Comparison of ENCODE assay signal across 9 mouse cellular contexts in the genomic region with DNA sequence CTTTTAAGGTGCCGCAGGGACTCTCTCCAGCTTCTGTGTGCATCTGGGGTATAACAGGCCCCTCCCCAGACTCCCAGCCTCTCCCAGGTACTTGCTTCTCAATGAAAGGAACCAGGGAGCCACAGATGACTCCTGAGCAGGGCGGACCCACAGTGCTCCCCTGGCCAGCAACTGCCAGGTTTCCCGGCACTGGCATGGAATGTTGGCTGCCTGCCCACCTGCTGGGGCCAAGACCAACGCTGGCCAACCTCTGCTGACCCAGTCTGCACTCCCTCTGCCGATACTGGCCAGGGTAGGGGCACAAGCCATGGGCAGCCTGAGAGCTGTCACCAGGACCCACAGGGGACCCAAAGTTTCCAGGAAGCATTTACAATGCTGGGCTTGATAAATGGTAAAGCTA. TPM values are rescaled to one million over a fixed set of nuclear protein-coding genes. Genes with fewer than 3 reads are reported as not detected.
A peak's percentile ranks its signal among the peaks of the same experiment; 100 is the strongest.
DNase-seq lines count a peak whose midpoint lies in the region; ATAC-seq lines count a peak whose summit lies in the region.
"Had no signal": no experiment of that assay in that cellular context is flagged by ENCODE, and none has a peak within 500 bp of the region (broad histone marks: within the 10 kb centered on the region; RNA-seq: fewer than 3 reads in every experiment).

No protein-coding gene starts in this region.

- no peak overlapping the region for H3K27ac ChIP-seq in heart, embryonic 11.5 days (ENCODE audit: low read depth, low read length)
- no peak overlapping the region for H3K27ac ChIP-seq in liver, embryonic 11.5 days (ENCODE audit: low read depth, low read length)
- H3K27ac ChIP-seq: embryonic facial prominence, embryonic 12.5 days had no signal

- H3K9me3 ChIP-seq in heart, embryonic 11.5 days (replicated peaks; ENCODE audit: control insufficient read depth, low read length), result no peaks in the 10 kb centered on the region
- no peaks in the 10 kb centered on the region for H3K9me3 ChIP-seq in liver, embryonic 11.5 days (ENCODE audit: control insufficient read depth, low read length)
- H3K9me3 ChIP-seq: embryonic facial prominence, embryonic 12.5 days had no signal

- H3K4me2 ChIP-seq in heart, embryonic 11.5 days, result no peak overlapping the region
- no peak overlapping the region for H3K4me2 ChIP-seq in liver, embryonic 11.5 days
- H3K4me2 ChIP-seq: embryonic facial prominence, embryonic 12.5 days had no signal

- H3K27me3 ChIP-seq in heart, embryonic 11.5 days (ENCODE audit: control insufficient read depth, insufficient read depth, low read length), result peaks cover 55% of the 10 kb centered on the region
- H3K27me3 ChIP-seq in liver, embryonic 11.5 days (replicated peaks; ENCODE audit: control insufficient read depth, insufficient read depth, low read length), result peaks cover 19% of the 10 kb centered on the region

- peak; percentile 97 for DNase-seq in heart, adult 11 months
- DNase-seq in testis, postnatal 10 days (ENCODE audit: low spot score), result peak; percentile 69
- no peak for DNase-seq in testis, postnatal 14 days (ENCODE audit: low spot score)
- peak; percentile 81 for DNase-seq in heart, postnatal 4 days
- DNase-seq in layer of hippocampus, postnatal 36 days, result no peak
- DNase-seq in liver, embryonic 11.5 days (ENCODE audit: low spot score), result no peak

- ATAC-seq in heart, embryonic 11.5 days (replicated peaks; ENCODE audit: insufficient number of reproducible peaks, low FRiP score, low TSS enrichment), result no peak
- ATAC-seq in erythroblast, adult 5-6 weeks (replicated peaks; ENCODE audit: low FRiP score, poor library complexity, severe bottlenecking), result no peak
- ATAC-seq in liver, embryonic 11.5 days (replicated peaks; ENCODE audit: low FRiP score), result no peak

- H3K4me3 ChIP-seq in heart, embryonic 11.5 days (ENCODE audit: low read depth, low read length), result no peak overlapping the region
- no peak overlapping the region for H3K4me3 ChIP-seq in liver, embryonic 11.5 days (ENCODE audit: low read depth, low read length)
- H3K4me3 ChIP-seq: embryonic facial prominence, embryonic 12.5 days had no signal

- H3K36me3 ChIP-seq in heart, embryonic 11.5 days (ENCODE audit: control insufficient read depth, insufficient read depth, low read length), result no peaks in the 10 kb centered on the region
- no peaks in the 10 kb centered on the region for H3K36me3 ChIP-seq in liver, embryonic 11.5 days (ENCODE audit: control insufficient read depth, insufficient read depth, low read length)
- H3K36me3 ChIP-seq: embryonic facial prominence, embryonic 12.5 days had no signal

- no peak overlapping the region for H3K9ac ChIP-seq in heart, embryonic 11.5 days (ENCODE audit: low read depth, low read length)
- H3K9ac ChIP-seq in liver, embryonic 11.5 days (ENCODE audit: low read depth, low read length), result no peak overlapping the region
- H3K9ac ChIP-seq: embryonic facial prominence, embryonic 12.5 days had no signal

- H3K4me1 ChIP-seq in heart, embryonic 11.5 days (ENCODE audit: control insufficient read depth, insufficient read depth, low read length), result peaks cover 10% of the 10 kb centered on the region
- H3K4me1 ChIP-seq in liver, embryonic 11.5 days (replicated peaks; ENCODE audit: control insufficient read depth, insufficient read depth, low read length), result no peaks in the 10 kb centered on the region
- H3K4me1 ChIP-seq: embryonic facial prominence, embryonic 12.5 days had no signal

- 60% methylated on average over 5 of the region's 5 CpGs for WGBS in heart, embryonic 11.5 days (ENCODE audit: insufficient replicate concordance)
- WGBS in liver, embryonic 11.5 days, result 70% methylated on average over 5 of the region's 5 CpGs

RNA-seq across cellular contexts. Expression of gene Dlgap4, which starts 7.9 kb away (rescaled TPM):
- polyA plus RNA-seq in heart, embryonic 11.5 days (2014; fragmentation: Nextera tagmentation; extraction: Ambion mirVana), result 70.5 and 76.3 TPM in 2 replicates
- 10 to 100 TPM; 57.1 to 58.3 TPM for total RNA-seq in heart, postnatal 4 days (2021)
- total RNA-seq in erythroblast, adult 5-6 weeks (2015; ENCODE audit: low replicate concordance), result 8.2 and 8.3 TPM in 2 replicates
- total RNA-seq in erythroblast, adult 5-6 weeks (2017; ENCODE audit: low replicate concordance), result 3.8 and 9.0 TPM in 2 replicates
- total RNA-seq in layer of hippocampus, postnatal 36 days (2021), result 100 to 1,000 TPM; 197 to 198 TPM
- polyA plus RNA-seq in liver, embryonic 11.5 days (2014; fragmentation: Nextera tagmentation; extraction: Ambion mirVana), result 46.9 and 50.0 TPM in 2 replicates

Comparison
In these comparisons a context has a peak if more than half of its experiments do, and no peak if none do; other contexts are left out.
1. DNase-seq: peak in heart, adult 11 months (single experiment), testis, postnatal 10 days (single experiment) and heart, postnatal 4 days (single experiment); none in testis, postnatal 14 days (single experiment), layer of hippocampus, postnatal 36 days (0 of 2) and liver, embryonic 11.5 days (single experiment).
2. RNA of gene Dlgap4, which starts 7.9 kb away (total RNA-seq): 197 to 198 TPM in layer of hippocampus, postnatal 36 days and 57.1 to 58.3 TPM in heart, postnatal 4 days; 3.8 to 9.0 TPM in erythroblast, adult 5-6 weeks; every median in the first group is over 4 times any median in the second.